Mouse (Mus musculus): ENCODE measurements at regions not wholly inside any gene's neighbourhood (a gene's known extent, or its start where the extent isn't known, plus 50 kb on each side); places are given as distances from the start of the nearest gene placed in this dataset.

DNA sequence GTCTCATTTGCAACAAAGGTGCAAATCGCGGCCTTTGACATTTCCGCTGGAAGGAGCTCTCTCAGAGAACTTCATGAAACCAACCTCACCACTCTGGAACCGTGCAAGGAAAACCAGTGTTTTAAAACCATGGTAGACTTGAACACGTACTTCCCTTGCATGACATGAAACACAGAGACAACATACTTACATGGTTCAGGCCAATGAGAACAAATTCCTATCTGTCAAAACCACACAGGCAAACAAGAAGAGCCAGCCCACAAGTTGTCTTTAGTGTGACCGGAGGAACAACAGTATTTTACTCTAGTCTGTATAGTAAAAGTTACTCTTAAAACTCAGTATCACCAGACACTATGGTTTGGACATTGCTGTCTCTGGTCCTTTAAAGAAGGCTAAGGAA lies 106.3 kb downstream of the Btg1 start:
- Histone ChIP-seq H3K4me1 (ENCODE audit: control insufficient read depth, insufficient read depth, insufficient read length) (peaks cover 14% of the 10 kb centered on the region), H3K36me3 (ENCODE audit: control insufficient read depth, insufficient read depth, low read length) (no peaks in the 10 kb centered on the region), H3K27ac (ENCODE audit: insufficient read depth, low read length) (peak overlapping the region; percentile 26), H3K4me3 (ENCODE audit: extremely low read depth, insufficient read depth, insufficient read length) (no peak overlapping the region), H3K27me3 (ENCODE audit: control insufficient read depth, insufficient read depth, low read length) (no peaks in the 10 kb centered on the region)
- TF ChIP-seq CTCF (IDR thresholded peaks at IDR 0.05; ENCODE audit: extremely low read depth, insufficient read depth, insufficient read length, insufficient replicate concordance), result no peak
- TF ChIP-seq POLR2A (IDR thresholded peaks at IDR 0.05; ENCODE audit: low read depth, low read length), result no peak
- 84% methylated on average over 6 of the region's 6 CpGs for WGBS
- DNase-seq (ENCODE audit: low read depth in 1 of 2, low spot score in 2 of 2), result no peak

DNA sequence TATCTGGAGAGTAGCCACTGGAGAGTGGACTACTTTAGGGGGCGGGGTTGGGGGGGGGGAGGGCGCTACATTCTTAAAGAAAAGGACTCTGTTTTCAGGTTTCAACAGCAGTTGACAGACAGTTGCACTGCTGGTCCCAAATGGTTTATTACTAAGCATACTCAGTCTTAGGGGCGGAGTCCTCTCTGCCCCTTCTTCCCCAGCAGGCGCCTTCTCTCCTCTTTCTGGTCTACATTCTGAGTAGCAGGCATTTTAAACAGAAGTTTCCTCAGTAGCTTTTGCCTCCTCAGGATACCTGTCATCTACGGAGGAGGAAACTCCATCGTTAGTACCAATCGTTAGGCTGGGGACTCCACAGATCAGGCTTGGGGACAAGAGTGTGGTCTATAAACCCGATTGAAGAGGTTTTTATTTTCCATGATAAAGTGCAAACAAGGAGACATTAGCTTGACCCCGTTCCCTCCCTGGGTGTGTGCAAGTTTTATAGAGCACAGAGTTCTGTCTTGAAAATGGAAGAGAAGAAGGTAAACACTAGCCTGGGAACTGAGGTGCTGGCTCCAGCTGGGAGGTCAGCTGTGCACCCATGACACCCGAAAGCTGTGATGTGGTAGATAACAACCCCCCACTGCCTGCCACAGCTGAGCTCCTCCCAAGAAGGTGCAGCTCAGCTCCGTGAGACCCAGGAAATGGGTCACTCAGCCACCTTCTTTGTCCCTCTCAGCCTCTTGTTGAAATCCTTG lies 107.8 kb downstream of the Btg1 start:
- WGBS, result 48% methylated on average over 11 of the region's 11 CpGs
- Histone ChIP-seq H3K36me3 (ENCODE audit: control insufficient read depth, insufficient read depth, low read length) (no peaks in the 10 kb centered on the region), H3K27ac (ENCODE audit: insufficient read depth, low read length) (peak overlapping the region; percentile 51), H3K4me1 (ENCODE audit: control insufficient read depth, insufficient read depth, insufficient read length) (peaks cover 14% of the 10 kb centered on the region), H3K4me3 (ENCODE audit: extremely low read depth, insufficient read depth, insufficient read length) (no peak overlapping the region), H3K27me3 (ENCODE audit: control insufficient read depth, insufficient read depth, low read length) (no peaks in the 10 kb centered on the region)
- DNase-seq (ENCODE audit: low read depth in 1 of 2, low spot score in 2 of 2), result peak; percentile 43 to 51
- TF ChIP-seq CTCF (IDR thresholded peaks at IDR 0.05; ENCODE audit: extremely low read depth, insufficient read depth, insufficient read length, insufficient replicate concordance) (no peak), POLR2A (IDR thresholded peaks at IDR 0.05; ENCODE audit: low read depth, low read length) (no peak)

DNA sequence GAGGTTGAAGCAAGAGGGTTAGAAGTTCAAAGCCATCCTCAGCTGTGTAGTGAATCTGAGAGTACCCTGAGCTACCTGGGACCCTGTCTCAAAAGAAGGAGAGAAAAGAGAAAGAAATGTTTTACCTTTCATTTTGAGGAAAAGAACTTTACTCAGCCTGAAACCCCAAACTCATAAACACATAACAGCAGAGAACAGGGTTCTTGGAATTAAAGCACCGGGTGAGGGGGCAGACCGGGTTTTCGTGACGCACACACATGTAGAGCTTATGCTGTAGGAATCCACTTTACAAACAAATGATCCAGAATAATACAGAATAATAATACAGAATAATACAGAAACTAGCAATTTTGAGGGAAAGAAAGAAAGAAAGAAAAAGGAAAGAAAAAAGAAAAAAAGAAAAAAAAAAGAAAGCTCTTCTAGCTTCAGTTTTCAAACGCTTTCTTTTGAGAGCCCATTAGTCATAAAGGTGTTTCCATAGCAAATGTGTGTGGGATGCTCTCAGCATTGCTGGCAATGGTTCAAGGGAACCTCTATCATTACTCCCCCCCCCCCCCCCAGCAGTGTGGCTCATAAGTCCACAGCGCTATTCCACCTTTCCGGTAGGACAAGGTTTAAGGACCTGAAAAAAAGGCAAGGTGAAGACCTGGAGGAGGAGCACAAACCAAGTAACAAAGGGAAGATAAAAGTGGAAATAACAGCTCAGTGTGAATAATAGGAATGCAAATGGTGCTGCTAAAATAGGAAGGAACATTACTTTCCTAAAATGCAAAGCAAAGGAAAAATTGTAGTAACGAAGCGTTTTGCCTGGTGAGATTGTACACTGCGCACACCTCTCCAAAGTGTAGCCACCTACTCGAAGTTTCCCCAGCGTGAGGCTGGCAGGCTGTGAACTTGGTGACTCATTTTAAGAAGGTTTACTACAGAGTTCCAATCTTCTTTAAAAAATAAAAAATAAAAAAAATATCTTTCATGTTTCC lies 110.3 kb downstream of the Btg1 start:
- 85% methylated on average over 12 of the region's 12 CpGs for WGBS
- no peak for DNase-seq (ENCODE audit: low read depth in 1 of 2, low spot score in 2 of 2)
- Histone ChIP-seq H3K4me3 (ENCODE audit: extremely low read depth, insufficient read depth, insufficient read length) (no peak overlapping the region), H3K27ac (ENCODE audit: insufficient read depth, low read length) (no peak overlapping the region), H3K4me1 (ENCODE audit: control insufficient read depth, insufficient read depth, insufficient read length) (peaks cover 14% of the 10 kb centered on the region), H3K36me3 (ENCODE audit: control insufficient read depth, insufficient read depth, low read length) (no peaks in the 10 kb centered on the region), H3K27me3 (ENCODE audit: control insufficient read depth, insufficient read depth, low read length) (no peaks in the 10 kb centered on the region)
- TF ChIP-seq POLR2A (IDR thresholded peaks at IDR 0.05; ENCODE audit: low read depth, low read length), result no peak
- no peak for TF ChIP-seq CTCF (IDR thresholded peaks at IDR 0.05; ENCODE audit: extremely low read depth, insufficient read depth, insufficient read length, insufficient replicate concordance)

DNA sequence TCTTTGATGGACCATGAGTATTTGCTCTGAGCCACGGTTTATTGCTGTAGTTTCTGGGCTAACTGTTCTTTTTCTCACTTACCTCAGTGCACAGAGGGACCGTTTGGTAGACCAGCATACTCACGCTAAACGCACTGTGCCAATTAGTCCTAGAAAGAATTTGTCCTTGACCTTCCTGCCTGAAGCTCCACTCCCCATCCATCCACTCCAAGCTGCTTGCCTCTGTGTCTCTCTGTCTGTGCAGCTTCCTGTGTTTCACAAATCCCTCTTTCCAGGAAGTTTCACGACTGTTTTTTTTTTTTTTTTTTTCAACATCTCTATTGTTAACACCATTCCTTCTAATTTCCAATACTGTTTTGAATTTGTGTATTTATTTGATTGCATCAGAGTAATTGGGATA lies 116.8 kb downstream of the Btg1 start:
- TF ChIP-seq CTCF (IDR thresholded peaks at IDR 0.05; ENCODE audit: extremely low read depth, insufficient read depth, insufficient read length, insufficient replicate concordance), result no peak
- TF ChIP-seq POLR2A (IDR thresholded peaks at IDR 0.05; ENCODE audit: low read depth, low read length), result no peak
- H3K27ac ChIP-seq (ENCODE audit: insufficient read depth, low read length), result no peak overlapping the region
- no peaks in the 10 kb centered on the region for H3K27me3 ChIP-seq (ENCODE audit: control insufficient read depth, insufficient read depth, low read length)
- WGBS, result 76% methylated on average over 5 of the region's 5 CpGs
- no peak for DNase-seq (ENCODE audit: low read depth in 1 of 2, low spot score in 2 of 2)
- no peaks in the 10 kb centered on the region for H3K4me1 ChIP-seq (ENCODE audit: control insufficient read depth, insufficient read depth, insufficient read length)
- H3K36me3 ChIP-seq (ENCODE audit: control insufficient read depth, insufficient read depth, low read length), result no peaks in the 10 kb centered on the region
- no peak overlapping the region for H3K4me3 ChIP-seq (ENCODE audit: extremely low read depth, insufficient read depth, insufficient read length)

DNA sequence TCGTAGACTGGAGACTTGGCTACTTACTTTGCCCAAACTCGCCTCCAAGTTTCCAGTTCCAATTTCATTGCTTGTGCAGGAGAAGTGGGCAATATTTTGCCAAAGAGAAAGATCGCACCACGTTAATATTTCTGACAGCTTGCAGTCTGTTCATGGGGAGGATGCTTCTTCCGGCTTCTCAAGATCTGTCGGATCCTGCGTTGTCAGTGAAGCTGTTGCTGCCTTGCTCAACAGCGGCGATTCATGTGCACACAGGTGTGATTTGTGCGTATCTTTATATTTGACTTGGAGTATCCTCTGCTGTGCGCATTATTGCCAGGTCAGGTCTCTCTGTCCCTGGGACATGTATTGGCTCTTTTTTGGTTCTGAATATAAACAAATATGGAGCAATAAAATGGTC lies 118.3 kb downstream of the Btg1 start:
- 95% methylated on average over 11 of the region's 11 CpGs for WGBS
- TF ChIP-seq POLR2A (IDR thresholded peaks at IDR 0.05; ENCODE audit: low read depth, low read length), result no peak

DNA sequence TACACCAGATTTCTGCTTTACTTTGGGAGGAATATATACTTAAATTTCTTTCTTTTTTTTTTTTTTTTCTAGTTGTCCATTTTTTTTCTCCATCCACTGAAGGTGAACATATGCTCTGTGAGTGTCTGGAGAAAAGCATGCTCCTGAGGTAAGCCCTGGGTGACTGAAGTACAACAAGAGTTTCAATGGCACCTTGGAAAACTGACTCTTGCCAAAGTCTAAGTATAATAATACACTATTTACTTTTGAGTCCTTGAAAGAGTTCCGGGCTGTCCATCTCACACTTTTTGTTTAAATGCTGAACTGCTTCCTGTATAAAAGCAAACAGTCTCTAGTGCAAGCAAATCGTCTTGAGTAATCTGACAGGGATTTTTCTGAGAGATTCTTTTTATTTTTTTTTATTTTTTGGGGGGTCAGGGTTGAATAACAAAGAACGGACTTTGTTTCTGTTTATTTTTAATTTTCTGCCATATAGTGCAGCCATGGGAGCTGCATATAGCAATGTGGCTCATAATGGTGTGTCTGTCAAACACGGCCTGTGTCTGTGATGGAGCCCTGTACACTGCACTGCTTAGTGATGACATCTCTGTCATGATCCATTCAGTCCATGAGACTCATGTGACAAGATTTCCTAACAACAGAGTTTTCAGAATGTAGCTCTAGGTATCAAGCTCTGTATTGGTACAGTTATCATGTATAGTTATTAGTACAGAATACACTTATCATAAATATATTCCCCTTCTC lies 119.3 kb downstream of the Btg1 start:
- no peak for TF ChIP-seq CTCF (IDR thresholded peaks at IDR 0.05; ENCODE audit: extremely low read depth, insufficient read depth, insufficient read length, insufficient replicate concordance)
- TF ChIP-seq POLR2A (IDR thresholded peaks at IDR 0.05; ENCODE audit: low read depth, low read length), result no peak
- 81% methylated on average over 4 of the region's 4 CpGs for WGBS
- no peak for DNase-seq (ENCODE audit: low read depth in 1 of 2, low spot score in 2 of 2)
- Histone ChIP-seq H3K4me1 (ENCODE audit: control insufficient read depth, insufficient read depth, insufficient read length) (no peaks in the 10 kb centered on the region), H3K27me3 (ENCODE audit: control insufficient read depth, insufficient read depth, low read length) (no peaks in the 10 kb centered on the region), H3K27ac (ENCODE audit: insufficient read depth, low read length) (no peak overlapping the region), H3K36me3 (ENCODE audit: control insufficient read depth, insufficient read depth, low read length) (no peaks in the 10 kb centered on the region), H3K4me3 (ENCODE audit: extremely low read depth, insufficient read depth, insufficient read length) (no peak overlapping the region)

More for the DNA sequence above, 118.3 kb downstream of the Btg1 start:
- no peak for DNase-seq (ENCODE audit: low read depth in 1 of 2, low spot score in 2 of 2)
- no peaks in the 10 kb centered on the region for H3K4me1 ChIP-seq (ENCODE audit: control insufficient read depth, insufficient read depth, insufficient read length)
- H3K27ac ChIP-seq (ENCODE audit: insufficient read depth, low read length), result no peak overlapping the region
- H3K36me3 ChIP-seq (ENCODE audit: control insufficient read depth, insufficient read depth, low read length), result no peaks in the 10 kb centered on the region
- no peak overlapping the region for H3K4me3 ChIP-seq (ENCODE audit: extremely low read depth, insufficient read depth, insufficient read length)
- no peaks in the 10 kb centered on the region for H3K27me3 ChIP-seq (ENCODE audit: control insufficient read depth, insufficient read depth, low read length)
